Mouse (Mus musculus) right cerebral cortex, postnatal 10 days (tissue): ENCODE measurements around the gene Trim37.

ENCODE experiments used
- DNase-seq, 2 experiments: peaks; one replicate each; pipeline ENCODE4 v3.0.0; 2021; ENCODE audit warnings: low spot score in 2 of 2

Gene Trim37

GRCm38 (mm10) chr11:87126824-87127816 lies at the start of gene Trim37:
Gene Trim37 (plus strand): TSS chr11:87127077.
- peak; percentile 94 to 95 for DNase-seq

GRCm38 (mm10) chr11:87083712-87084111 lies 43.2 kb upstream of the Trim37 start:
- no peak for DNase-seq

GRCm38 (mm10) chr11:87085461-87085860 lies 41.4 kb upstream of the Trim37 start:
- no peak for DNase-seq

GRCm38 (mm10) chr11:87086290-87086984 lies 40.4 kb upstream of the Trim37 start, which contains the start of gene Smg8:
Gene Smg8 (minus strand): TSS chr11:87086774.
- DNase-seq: peak; percentile 88 to 90

GRCm38 (mm10) chr11:87087142-87087541 lies 39.7 kb upstream of the Trim37 start:
- no peak for DNase-seq

- no peak for DNase-seq
Observed at GRCm38 (mm10) chr11:87108409-87108754, 18.5 kb upstream of the Trim37 start, which contains the start of gene Prr11. Gene Prr11 (minus strand): TSS chr11:87108708.

- DNase-seq: peak; percentile 99 to 100
Observed at GRCm38 (mm10) chr11:87108755-87109518, 17.9 kb upstream of the Trim37 start, which contains the start of gene Ska2. Gene Ska2 (plus strand): TSS chr11:87109234.

GRCm38 (mm10) chr11:87109519-87110171 lies 17.2 kb upstream of the Trim37 start:
- DNase-seq: peak; percentile 31 to 36

- no peak for DNase-seq
Observed at GRCm38 (mm10) chr11:87110172-87110909, 16.5 kb upstream of the Trim37 start.

- DNase-seq: no peak
Observed at GRCm38 (mm10) chr11:87121864-87122263, 5.0 kb upstream of the Trim37 start.

- DNase-seq: no peak
Observed at GRCm38 (mm10) chr11:87125562-87125961, 1.3 kb upstream of the Trim37 start.

GRCm38 (mm10) chr11:87126281-87126823 lies 525 bp upstream of the Trim37 start:
- no peak for DNase-seq

GRCm38 (mm10) chr11:87136233-87136632 lies 9.4 kb downstream of the Trim37 start:
- peak; percentile 30 to 38 for DNase-seq

- DNase-seq: no peak
Observed at GRCm38 (mm10) chr11:87158012-87158411, 31.1 kb downstream of the Trim37 start.

- no peak for DNase-seq
Observed at GRCm38 (mm10) chr11:87162687-87163086, 35.8 kb downstream of the Trim37 start.

- DNase-seq: no peak
Observed at GRCm38 (mm10) chr11:87163751-87164150, 36.9 kb downstream of the Trim37 start.

GRCm38 (mm10) chr11:87173625-87174024 lies 46.7 kb downstream of the Trim37 start:
- no peak for DNase-seq

GRCm38 (mm10) chr11:87175031-87175430 lies 48.2 kb downstream of the Trim37 start:
- no peak for DNase-seq

- DNase-seq: no peak
Observed at GRCm38 (mm10) chr11:87212313-87212712, 85.4 kb downstream of the Trim37 start.

- DNase-seq: no peak
Observed at GRCm38 (mm10) chr11:87222686-87223085, 95.8 kb downstream of the Trim37 start.
